In genomic region chr1:193702707-193703419, GRCm38 (mm10) we compare ENCODE assay signal across 8 mouse cellular contexts.
A peak's percentile ranks its signal among the peaks of the same experiment; 100 is the strongest.
DNase-seq lines count a peak whose midpoint lies in the region; ATAC-seq and TF ChIP-seq lines count a peak whose summit lies in the region.

No protein-coding gene starts in this region.

- intact Hi-C loops in gastrocnemius, postnatal 36 days (cut with DNase I): loop anchor here (5.0 to 10.0 kb wide), 2 partner anchors 126 to 318 kb away; no protein-coding TSS in a partner anchor

- DNase-seq in gastrocnemius, postnatal 10 days: peak; percentile 40
- no peak for DNase-seq in gastrocnemius, postnatal 36 days
- DNase-seq in brain, embryonic 18.5 days (ENCODE audit: low read depth, low spot score): peak; percentile 51
- DNase-seq in heart, postnatal 4 days: peak; percentile 52
- peak; percentile 18 to 58 for DNase-seq in layer of hippocampus, adult 18-20 months (ENCODE audit: low spot score in 2 of 2)

- H3K27me3 ChIP-seq in small intestine, adult 2 months (ENCODE audit: control insufficient read depth, insufficient read depth, low read length): no peaks in the 10 kb centered on the region

- no peak overlapping the region for H3K27ac ChIP-seq in small intestine, adult 2 months (ENCODE audit: insufficient read depth, low read depth, low read length)

- no peak for TF ChIP-seq POLR2A in small intestine, adult 2 months (IDR thresholded peaks at IDR 0.05; ENCODE audit: low read depth, low read length)

- peak; percentile 50; the same call in 1 of the 2 replicates for ATAC-seq in erythroid progenitor cell, adult 5-6 weeks (replicated peaks; ENCODE audit: low FRiP score, poor library complexity, severe bottlenecking)
- ATAC-seq in megakaryocyte, adult 5-6 weeks (ENCODE audit: poor library complexity, severe bottlenecking): peak; percentile 67

- WGBS in small intestine, adult 2 months: 33% methylated on average over 15 of the region's 15 CpGs

- no peaks in the 10 kb centered on the region for H3K4me1 ChIP-seq in small intestine, adult 2 months (ENCODE audit: control insufficient read depth, insufficient read depth, insufficient read length, low read length)

- H3K4me3 ChIP-seq in small intestine, adult 2 months (ENCODE audit: low read depth, low read length): no peak overlapping the region

- TF ChIP-seq CTCF in small intestine, adult 2 months (IDR thresholded peaks at IDR 0.05; ENCODE audit: extremely low read depth, insufficient read length, insufficient replicate concordance, low read depth, low read length): peak; percentile 67; the same call in 1 of the 2 replicates

- no peaks in the 10 kb centered on the region for H3K36me3 ChIP-seq in small intestine, adult 2 months (ENCODE audit: control insufficient read depth, insufficient read depth, low read length)

Comparison
In these comparisons a context has a peak if more than half of its experiments do, and no peak if none do; other contexts are left out.
1. DNase-seq: peak in gastrocnemius, postnatal 10 days (single experiment), brain, embryonic 18.5 days (single experiment), heart, postnatal 4 days (single experiment) and layer of hippocampus, adult 18-20 months (2 of 2); none in gastrocnemius, postnatal 36 days (0 of 2).